Mouse (Mus musculus): ENCODE data around the gene Tmem213. TPM values are rescaled to one million over a fixed set of nuclear protein-coding genes. Genes with fewer than 3 reads are reported as not detected.

Tmem213 gene
- polyA plus RNA-seq, 1 experiment from 2014 or later: not detected

- H3K4me1 ChIP-seq (replicated peaks; ENCODE audit: control insufficient read depth, insufficient read depth, low read length): no peaks in the 10 kb centered on the region
- no peaks in the 10 kb centered on the region for H3K9me3 ChIP-seq (ENCODE audit: control insufficient read depth)
- peak; percentile 41 for TF ChIP-seq CTCF (IDR thresholded peaks at IDR 0.05; ENCODE audit: low read depth)
- no peak overlapping the region for H3K27ac ChIP-seq (ENCODE audit: low read depth, low read length)
- 86% methylated on average over 5 of the region's 5 CpGs for WGBS
- no peak overlapping the region for H3K4me2 ChIP-seq (replicated peaks; ENCODE audit: low read depth)
- no peak overlapping the region for H3K9ac ChIP-seq (ENCODE audit: low read depth, low read length)
- no peaks in the 10 kb centered on the region for H3K36me3 ChIP-seq (ENCODE audit: control insufficient read depth, insufficient read depth)
- H3K27me3 ChIP-seq (replicated peaks; ENCODE audit: control insufficient read depth, insufficient read depth, low read length): no peaks in the 10 kb centered on the region
- no peak for ATAC-seq
- H3K4me3 ChIP-seq (ENCODE audit: low read depth, low read length): no peak overlapping the region
Measured at GRCm38 (mm10) chr6:38156204-38156603, 47.1 kb downstream of the Tmem213 start.

- Histone ChIP-seq H3K9ac (ENCODE audit: low read depth, low read length) (no peak overlapping the region), H3K9me3 (ENCODE audit: control insufficient read depth) (no peaks in the 10 kb centered on the region), H3K36me3 (ENCODE audit: control insufficient read depth, insufficient read depth) (no peaks in the 10 kb centered on the region), H3K4me2 (replicated peaks; ENCODE audit: low read depth) (no peak overlapping the region), H3K27ac (ENCODE audit: low read depth, low read length) (no peak overlapping the region), H3K4me1 (replicated peaks; ENCODE audit: control insufficient read depth, insufficient read depth, low read length) (no peaks in the 10 kb centered on the region), H3K4me3 (ENCODE audit: low read depth, low read length) (no peak overlapping the region), H3K27me3 (replicated peaks; ENCODE audit: control insufficient read depth, insufficient read depth, low read length) (no peaks in the 10 kb centered on the region)
- 88% methylated on average over 16 of the region's 16 CpGs for WGBS
- no peak for ATAC-seq
- TF ChIP-seq CTCF (IDR thresholded peaks at IDR 0.05; ENCODE audit: low read depth): no peak
Measured at GRCm38 (mm10) chr6:38157925-38158324, 48.9 kb downstream of the Tmem213 start.

GRCm38 (mm10) chr6:38159576-38159975 is 50.5 kb downstream of the Tmem213 start:
- Histone ChIP-seq H3K4me3 (ENCODE audit: low read depth, low read length) (no peak overlapping the region), H3K27me3 (replicated peaks; ENCODE audit: control insufficient read depth, insufficient read depth, low read length) (no peaks in the 10 kb centered on the region), H3K4me1 (replicated peaks; ENCODE audit: control insufficient read depth, insufficient read depth, low read length) (no peaks in the 10 kb centered on the region), H3K36me3 (ENCODE audit: control insufficient read depth, insufficient read depth) (no peaks in the 10 kb centered on the region), H3K4me2 (replicated peaks; ENCODE audit: low read depth) (no peak overlapping the region), H3K9ac (ENCODE audit: low read depth, low read length) (no peak overlapping the region), H3K27ac (ENCODE audit: low read depth, low read length) (no peak overlapping the region), H3K9me3 (ENCODE audit: control insufficient read depth) (no peaks in the 10 kb centered on the region)
- no peak for ATAC-seq
- no peak for TF ChIP-seq CTCF (IDR thresholded peaks at IDR 0.05; ENCODE audit: low read depth)
- WGBS: 83% methylated on average over 4 of the region's 4 CpGs

- peak; percentile 47; the same call in 1 of the 2 replicates for ATAC-seq
- no peak overlapping the region for H3K27ac ChIP-seq (ENCODE audit: low read depth, low read length)
- H3K27me3 ChIP-seq (replicated peaks; ENCODE audit: control insufficient read depth, insufficient read depth, low read length): no peaks in the 10 kb centered on the region
- no peaks in the 10 kb centered on the region for H3K36me3 ChIP-seq (ENCODE audit: control insufficient read depth, insufficient read depth)
- H3K9me3 ChIP-seq (ENCODE audit: control insufficient read depth): no peaks in the 10 kb centered on the region
- no peak overlapping the region for H3K4me2 ChIP-seq (replicated peaks; ENCODE audit: low read depth)
- no peaks in the 10 kb centered on the region for H3K4me1 ChIP-seq (replicated peaks; ENCODE audit: control insufficient read depth, insufficient read depth, low read length)
- no peak overlapping the region for H3K4me3 ChIP-seq (ENCODE audit: low read depth, low read length)
- TF ChIP-seq CTCF (IDR thresholded peaks at IDR 0.05; ENCODE audit: low read depth): peak; percentile 93
- WGBS: 5% methylated on average over 3 of the region's 3 CpGs
- no peak overlapping the region for H3K9ac ChIP-seq (ENCODE audit: low read depth, low read length)
Measured at GRCm38 (mm10) chr6:38160102-38160501, 51.0 kb downstream of the Tmem213 start.

GRCm38 (mm10) chr6:38160556-38160955 is 51.5 kb downstream of the Tmem213 start:
- Histone ChIP-seq H3K9ac (ENCODE audit: low read depth, low read length) (no peak overlapping the region), H3K4me2 (replicated peaks; ENCODE audit: low read depth) (no peak overlapping the region), H3K36me3 (ENCODE audit: control insufficient read depth, insufficient read depth) (no peaks in the 10 kb centered on the region), H3K4me1 (replicated peaks; ENCODE audit: control insufficient read depth, insufficient read depth, low read length) (no peaks in the 10 kb centered on the region), H3K27me3 (replicated peaks; ENCODE audit: control insufficient read depth, insufficient read depth, low read length) (no peaks in the 10 kb centered on the region), H3K4me3 (ENCODE audit: low read depth, low read length) (no peak overlapping the region), H3K9me3 (ENCODE audit: control insufficient read depth) (no peaks in the 10 kb centered on the region), H3K27ac (ENCODE audit: low read depth, low read length) (no peak overlapping the region)
- no peak for TF ChIP-seq CTCF (IDR thresholded peaks at IDR 0.05; ENCODE audit: low read depth)
- WGBS: 78% methylated on average over 2 of the region's 2 CpGs
- no peak for ATAC-seq

GRCm38 (mm10) chr6:38162825-38163504 is 53.9 kb downstream of the Tmem213 start:
- 62% methylated on average over 14 of the region's 14 CpGs for WGBS
- Histone ChIP-seq H3K36me3 (ENCODE audit: control insufficient read depth, insufficient read depth) (no peaks in the 10 kb centered on the region), H3K9ac (ENCODE audit: low read depth, low read length) (no peak overlapping the region), H3K9me3 (ENCODE audit: control insufficient read depth) (no peaks in the 10 kb centered on the region), H3K27ac (ENCODE audit: low read depth, low read length) (no peak overlapping the region), H3K4me2 (replicated peaks; ENCODE audit: low read depth) (no peak overlapping the region), H3K4me1 (replicated peaks; ENCODE audit: control insufficient read depth, insufficient read depth, low read length) (no peaks in the 10 kb centered on the region), H3K27me3 (replicated peaks; ENCODE audit: control insufficient read depth, insufficient read depth, low read length) (no peaks in the 10 kb centered on the region), H3K4me3 (ENCODE audit: low read depth, low read length) (no peak overlapping the region)
- no peak for ATAC-seq
- no peak for TF ChIP-seq CTCF (IDR thresholded peaks at IDR 0.05; ENCODE audit: low read depth)

Measured in intestine, postnatal 0 days (tissue).